Comparison of ENCODE assay signal across 10 mouse cellular contexts in the genomic region with DNA sequence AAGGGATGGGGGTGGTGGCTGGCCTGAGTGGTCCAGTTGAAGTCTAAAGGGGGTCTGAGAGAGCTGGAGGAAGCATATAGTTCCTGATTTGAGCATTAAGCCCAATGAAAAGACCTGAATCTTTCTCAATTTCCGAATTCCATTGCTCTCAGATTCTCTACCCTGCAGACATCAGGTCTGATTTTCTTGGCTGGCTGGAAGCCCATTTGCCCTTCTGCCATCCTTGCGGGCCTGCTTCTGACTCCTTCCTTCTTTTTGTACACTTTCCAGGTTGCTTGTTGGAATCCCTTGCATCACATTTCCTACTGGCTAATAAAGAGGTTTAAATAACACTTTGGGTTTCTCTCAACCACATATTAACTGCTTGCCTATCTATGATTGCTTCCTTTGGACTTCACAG. TPM values are rescaled to one million over a fixed set of nuclear protein-coding genes. Genes with fewer than 3 reads are reported as not detected.
A peak's percentile ranks its signal among the peaks of the same experiment; 100 is the strongest.
DNase-seq lines count a peak whose midpoint lies in the region; ATAC-seq and TF ChIP-seq lines count a peak whose summit lies in the region.
"Had no signal": no experiment of that assay in that cellular context is flagged by ENCODE, and none has a peak within 500 bp of the region (broad histone marks: within the 10 kb centered on the region; RNA-seq: fewer than 3 reads in every experiment).

No protein-coding gene starts in this region.

- H3K9ac ChIP-seq in embryonic facial prominence, embryonic 13.5 days = no peak overlapping the region
- H3K9ac ChIP-seq in kidney, embryonic 15.5 days = no peak overlapping the region
- H3K9ac ChIP-seq in hindbrain, postnatal 0 days (replicated peaks; ENCODE audit: low read length) = no peak overlapping the region
- H3K9ac ChIP-seq: liver, embryonic 14.5 days; stomach, embryonic 15.5 days had no signal

- peaks cover 78% of the 10 kb centered on the region for H3K27me3 ChIP-seq in embryonic facial prominence, embryonic 13.5 days
- peaks cover 100% of the 10 kb centered on the region for H3K27me3 ChIP-seq in embryonic facial prominence, embryonic 10.5 days (replicated peaks; ENCODE audit: low read depth, poor library complexity, severe bottlenecking)
- peaks cover 89% of the 10 kb centered on the region for H3K27me3 ChIP-seq in kidney, embryonic 15.5 days
- peaks cover 6% of the 10 kb centered on the region; the same call in 1 of the 2 replicates for H3K27me3 ChIP-seq in hindbrain, postnatal 0 days (ENCODE audit: insufficient read depth, low read length)

- no peaks in the 10 kb centered on the region for H3K9me3 ChIP-seq in embryonic facial prominence, embryonic 13.5 days
- no peaks in the 10 kb centered on the region for H3K9me3 ChIP-seq in embryonic facial prominence, embryonic 10.5 days
- H3K9me3 ChIP-seq in kidney, embryonic 15.5 days (replicated peaks) = no peaks in the 10 kb centered on the region
- H3K9me3 ChIP-seq in hindbrain, postnatal 0 days (ENCODE audit: low read length) = no peaks in the 10 kb centered on the region
- H3K9me3 ChIP-seq: stomach, embryonic 15.5 days had no signal

- no peak for TF ChIP-seq CTCF in hindbrain, postnatal 0 days (IDR thresholded peaks at IDR 0.05; ENCODE audit: low read depth)

- intact Hi-C loops in left cerebral cortex, postnatal 4 days (cut with DNase I) = loop anchor here (10.0 kb wide), 1 partner anchor 102 kb away; no protein-coding TSS in a partner anchor

- no peaks in the 10 kb centered on the region for H3K36me3 ChIP-seq in embryonic facial prominence, embryonic 13.5 days
- H3K36me3 ChIP-seq in embryonic facial prominence, embryonic 10.5 days (replicated peaks) = no peaks in the 10 kb centered on the region
- H3K36me3 ChIP-seq in kidney, embryonic 15.5 days = no peaks in the 10 kb centered on the region
- H3K36me3 ChIP-seq in hindbrain, postnatal 0 days (ENCODE audit: insufficient read depth, low read length) = no peaks in the 10 kb centered on the region
- H3K36me3 ChIP-seq: stomach, embryonic 15.5 days had no signal

- no peak overlapping the region for H3K27ac ChIP-seq in embryonic facial prominence, embryonic 13.5 days
- no peak overlapping the region for H3K27ac ChIP-seq in embryonic facial prominence, embryonic 10.5 days (replicated peaks)
- H3K27ac ChIP-seq in kidney, embryonic 15.5 days = no peak overlapping the region
- H3K27ac ChIP-seq in brown adipose tissue, adult 24 weeks (replicated peaks; ENCODE audit: low read depth, low read length) = no peak overlapping the region
- no peak overlapping the region for H3K27ac ChIP-seq in hindbrain, postnatal 0 days
- H3K27ac ChIP-seq: liver, embryonic 14.5 days; stomach, embryonic 15.5 days had no signal

- peaks cover 13% of the 10 kb centered on the region for H3K4me1 ChIP-seq in embryonic facial prominence, embryonic 13.5 days
- H3K4me1 ChIP-seq in embryonic facial prominence, embryonic 10.5 days = 0 out of 2 replicates have a peak, but pooled peaks cover 2% of the 10 kb centered on the region
- 0 out of 2 replicates have a peak, but pooled peaks cover 7% of the 10 kb centered on the region for H3K4me1 ChIP-seq in kidney, embryonic 15.5 days
- H3K4me1 ChIP-seq in brown adipose tissue, adult 24 weeks (ENCODE audit: control insufficient read depth, insufficient read depth, insufficient read length, low read length) = peaks cover 8% of the 10 kb centered on the region
- 0 out of 2 replicates have a peak, but pooled peaks cover 4% of the 10 kb centered on the region for H3K4me1 ChIP-seq in hindbrain, postnatal 0 days (ENCODE audit: insufficient read depth, low read length)
- H3K4me1 ChIP-seq: stomach, embryonic 15.5 days had no signal

- peak overlapping the region; percentile 79; the same call in 1 of the 2 replicates for H3K4me2 ChIP-seq in embryonic facial prominence, embryonic 13.5 days
- H3K4me2 ChIP-seq in kidney, embryonic 15.5 days = peak overlapping the region; percentile 89; the same call in 1 of the 2 replicates
- peak overlapping the region; percentile 68 for H3K4me2 ChIP-seq in hindbrain, postnatal 0 days (ENCODE audit: low read depth, low read length)

- ATAC-seq in embryonic facial prominence, embryonic 13.5 days (ENCODE audit: insufficient number of reproducible peaks, insufficient read depth, low FRiP score, low TSS enrichment, low read depth) = no peak
- ATAC-seq in kidney, embryonic 15.5 days (replicated peaks; ENCODE audit: low FRiP score) = no peak
- no peak for ATAC-seq in hindbrain, postnatal 0 days

- WGBS in embryonic facial prominence, embryonic 13.5 days = 66% methylated on average over 2 of the region's 2 CpGs
- 82% methylated on average over 2 of the region's 2 CpGs for WGBS in embryonic facial prominence, embryonic 10.5 days
- 58% methylated on average over 2 of the region's 2 CpGs for WGBS in kidney, embryonic 15.5 days
- 64% methylated on average over 2 of the region's 2 CpGs for WGBS in hindbrain, postnatal 0 days

- H3K4me3 ChIP-seq in embryonic facial prominence, embryonic 13.5 days = peak overlapping the region; percentile 10; the same call in 1 of the 2 replicates
- H3K4me3 ChIP-seq in embryonic facial prominence, embryonic 10.5 days = no peak overlapping the region
- H3K4me3 ChIP-seq in kidney, embryonic 15.5 days (replicated peaks) = no peak overlapping the region
- peak overlapping the region; percentile 75 for H3K4me3 ChIP-seq in brown adipose tissue, adult 24 weeks (ENCODE audit: insufficient read depth, low read depth, low read length)
- H3K4me3 ChIP-seq in hindbrain, postnatal 0 days (ENCODE audit: low read length) = no peak overlapping the region

- DNase-seq in embryonic facial prominence, embryonic 10.5 days (ENCODE audit: low spot score) = no peak
- DNase-seq in kidney, adult 8-10 months = no peak
- DNase-seq in hindbrain, postnatal 0 days (ENCODE audit: low spot score) = no peak
- no peak for DNase-seq in ovary, postnatal 14 days (ENCODE audit: low spot score)
- no peak for DNase-seq in left cerebral cortex, postnatal 4 days

RNA-seq across cellular contexts. Expression of gene Iqsec2, which starts 2.6 kb away (rescaled TPM):
- 3.7 TPM in 2 replicates for polyA plus RNA-seq in embryonic facial prominence, embryonic 13.5 days (2015; fragmentation: Nextera tagmentation; extraction: Ambion mirVana)
- polyA plus RNA-seq in embryonic facial prominence, embryonic 10.5 days (2016; fragmentation: Nextera tagmentation; extraction: Ambion mirVana) = 0.71 and 0.96 TPM in 2 replicates
- polyA plus RNA-seq in kidney, embryonic 15.5 days (2015; fragmentation: Nextera tagmentation; extraction: Ambion mirVana) = 3.9 and 5.0 TPM in 2 replicates
- polyA plus RNA-seq in brown adipose tissue, adult 24 weeks (2012; ENCODE audit: insufficient read depth, insufficient read length, missing spikeins) = 36.4 and 55.1 TPM in 2 replicates
- total RNA-seq in hindbrain, postnatal 0 days (2014; rRNA removed) = 27.3 and 30.0 TPM in 2 replicates
- polyA plus RNA-seq in hindbrain, postnatal 0 days (2015; fragmentation: Nextera tagmentation; extraction: Ambion mirVana) = 9.5 and 9.7 TPM in 2 replicates
- 10 to 100 TPM; 50.3 to 56.7 TPM for total RNA-seq in left cerebral cortex, postnatal 4 days (2021)

Comparison
In these comparisons a context has a peak if more than half of its experiments do, and no peak if none do; other contexts are left out.
1. H3K4me3 ChIP-seq: peak in embryonic facial prominence, embryonic 13.5 days (single experiment) and brown adipose tissue, adult 24 weeks (single experiment); none in embryonic facial prominence, embryonic 10.5 days (single experiment), kidney, embryonic 15.5 days (single experiment) and hindbrain, postnatal 0 days (single experiment).
2. Peak in every context shown above with its lines, with median percentiles within 50 percentile points of each other: H3K4me2 ChIP-seq.